Mouse (Mus musculus) kidney, embryonic 15.5 days (tissue): Measurements from ENCODE around the gene Gpr161. TPM values are rescaled to one million over a fixed set of nuclear protein-coding genes. Genes with fewer than 3 reads are reported as not detected.

Experiments
- ATAC-seq: fragments of 200-750 bp; cut with Nextera tagmentation; replicated peaks from 2 replicates; pipeline ENCODE4 v1.8.0; 2017; ENCODE audit warnings: moderate TSS enrichment; ENCODE audit not compliant: low FRiP score
- H3K27ac ChIP-seq: fragments of 300-500 bp; sonication (generic); 2 replicates; pipeline ENCODE4 v1.5.1; 2015; ENCODE audit warnings: mild to moderate bottlenecking, inconsistent platforms
- H3K27me3 ChIP-seq: fragments of 300-500 bp; sonication (generic); 2 replicates; pipeline ENCODE4 v1.6.1; 2015; ENCODE audit warnings: inconsistent platforms
- H3K36me3 ChIP-seq: fragments of 300-500 bp; sonication (generic); 2 replicates; pipeline ENCODE4 v1.6.1; 2015; ENCODE audit warnings: inconsistent platforms
- H3K4me1 ChIP-seq: fragments of 300-500 bp; sonication (generic); 2 replicates; pipeline ENCODE4 v1.6.1; 2015; ENCODE audit warnings: inconsistent platforms
- H3K4me2 ChIP-seq: fragments of 300-500 bp; sonication (generic); 2 replicates; pipeline ENCODE4 v1.6.1; 2015; ENCODE audit warnings: moderate library complexity, mild to moderate bottlenecking, inconsistent platforms
- H3K4me3 ChIP-seq: fragments of 300-500 bp; sonication (generic); replicated peaks from 2 replicates; pipeline ENCODE4 v1.5.1; 2015; ENCODE audit warnings: mild to moderate bottlenecking, inconsistent platforms
- H3K9ac ChIP-seq: fragments of 300-500 bp; sonication (generic); 2 replicates; pipeline ENCODE4 v1.6.1; 2015; ENCODE audit warnings: mild to moderate bottlenecking, inconsistent platforms
- H3K9me3 ChIP-seq: fragments of 300-500 bp; sonication (generic); replicated peaks from 2 replicates; pipeline ENCODE4 v1.6.1; 2016; ENCODE audit warnings: inconsistent platforms
- WGBS: fragments of 180-500 bp; shearing (Covaris S2); methylation state at CpG from one replicate; pipeline ENCODE4 v1.1.7; 2015; ENCODE audit warnings: mixed read lengths; 5-methylcytosine and 5-hydroxymethylcytosine counted together
- polyA plus RNA-seq: library from polyadenylated mRNA; unstranded; fragments of >200 nt; fragmentation: Nextera tagmentation; extraction: Ambion mirVana; gene quantifications from 2 replicates; pipeline ENCODE4 v1.2.1, GENCODE M21; 2015

Gene Gpr161
- polyA plus RNA-seq, 1 experiment from 2014 or later = 1.5 TPM

DNA sequence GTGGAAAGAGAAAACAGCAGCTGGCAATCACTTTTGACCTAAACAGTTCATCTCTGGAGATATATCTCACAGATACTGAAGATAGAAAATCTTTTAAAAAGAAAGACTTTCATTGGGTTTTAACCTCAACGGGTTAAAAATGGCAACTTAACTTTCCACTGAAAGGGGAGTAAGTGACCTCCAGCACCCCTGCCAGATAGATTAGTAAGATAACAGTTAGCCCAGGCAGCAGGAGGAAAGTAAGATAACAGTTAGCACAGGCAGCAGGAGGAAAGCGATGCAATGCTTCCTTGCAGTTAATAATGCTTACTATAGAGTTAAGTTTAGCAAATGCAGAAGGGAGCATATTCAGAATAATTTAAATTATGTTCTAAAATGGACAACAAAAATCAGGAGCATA, 60.8 kb downstream of the Gpr161 start:
- Histone ChIP-seq H3K27me3 (no peaks in the 10 kb centered on the region), H3K36me3 (no peaks in the 10 kb centered on the region), H3K4me1 (no peaks in the 10 kb centered on the region), H3K4me3 (no peak overlapping the region), H3K27ac (no peak overlapping the region), H3K4me2 (no peak overlapping the region), H3K9me3 (no peaks in the 10 kb centered on the region), H3K9ac (no peak overlapping the region)
- no peak for ATAC-seq
- 19% methylated on average over 2 of the region's 2 CpGs for WGBS

DNA sequence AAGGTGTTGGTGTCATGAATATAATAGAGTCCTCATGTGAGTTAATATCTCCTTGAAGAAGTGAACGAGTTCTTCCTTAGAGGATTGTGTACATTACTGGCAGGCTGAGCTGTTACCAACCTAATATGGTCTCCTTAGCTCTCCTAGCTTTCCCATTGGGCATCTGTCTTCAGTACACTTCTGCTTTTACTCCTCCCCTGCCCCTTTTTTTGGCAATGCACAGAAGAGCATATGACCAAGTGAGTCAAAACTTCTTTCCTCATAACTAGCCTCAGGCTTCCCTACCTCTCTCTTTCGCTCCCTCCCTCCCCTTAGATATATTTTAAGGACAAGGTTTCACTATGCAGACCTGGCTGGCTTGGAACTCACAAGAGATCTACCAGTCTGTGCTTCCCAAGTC, 67.7 kb downstream of the Gpr161 start:
- Histone ChIP-seq H3K9ac (no peak overlapping the region), H3K4me2 (no peak overlapping the region), H3K27me3 (no peaks in the 10 kb centered on the region), H3K4me1 (no peaks in the 10 kb centered on the region), H3K9me3 (no peaks in the 10 kb centered on the region), H3K27ac (no peak overlapping the region), H3K36me3 (peaks cover 9% of the 10 kb centered on the region; the same call in 1 of the 2 replicates), H3K4me3 (no peak overlapping the region)
- ATAC-seq = no peak
- WGBS = 87% methylated on average over 2 of the region's 2 CpGs

DNA sequence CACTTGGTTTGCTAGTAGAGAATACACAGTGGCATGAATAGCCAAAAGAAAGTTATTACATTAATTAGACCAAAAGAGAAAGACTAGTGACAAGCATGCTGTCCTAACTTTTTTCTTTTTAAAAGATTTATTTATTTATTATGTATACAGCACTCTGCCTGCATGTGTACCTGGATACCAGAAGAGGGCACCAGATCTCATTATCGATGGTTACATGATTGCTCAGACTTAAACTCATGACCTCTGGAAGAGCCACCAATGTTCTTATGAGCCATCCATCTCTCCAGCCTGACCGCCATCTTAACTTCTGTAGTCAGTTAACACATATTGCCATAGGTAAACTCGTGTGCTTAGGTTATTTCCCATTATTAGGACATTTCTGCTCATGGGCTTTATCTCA, 69.5 kb downstream of the Gpr161 start:
- no peak overlapping the region for H3K4me3 ChIP-seq

DNA sequence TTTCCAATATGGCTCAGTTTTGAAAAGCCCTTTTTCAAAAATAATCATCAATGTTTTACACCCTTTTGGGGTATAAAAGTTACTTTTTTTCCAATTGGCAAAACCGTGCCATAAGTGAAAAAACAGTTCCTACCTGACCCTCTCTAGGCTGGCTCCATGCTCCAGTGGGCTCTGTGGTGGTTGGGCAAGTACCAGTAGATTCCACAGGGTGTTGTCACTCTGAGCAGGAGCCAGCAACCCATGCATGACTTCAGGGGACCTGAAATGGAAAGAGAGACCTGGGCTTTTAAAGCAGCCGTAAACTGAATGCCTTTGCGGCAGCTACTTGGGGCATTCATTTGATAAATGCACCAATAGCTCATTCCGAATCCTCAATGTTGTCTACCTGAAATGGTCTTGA, 75.4 kb downstream of the Gpr161 start:
- WGBS = 72% methylated on average over 4 of the region's 4 CpGs
- Histone ChIP-seq H3K4me1 (no peaks in the 10 kb centered on the region), H3K4me3 (no peak overlapping the region), H3K27ac (no peak overlapping the region), H3K27me3 (no peaks in the 10 kb centered on the region), H3K9ac (no peak overlapping the region), H3K36me3 (0 out of 2 replicates have a peak, but pooled peaks cover 5% of the 10 kb centered on the region), H3K4me2 (no peak overlapping the region), H3K9me3 (no peaks in the 10 kb centered on the region)
- ATAC-seq = peak; percentile 88

More for the DNA sequence above, 69.5 kb downstream of the Gpr161 start:
- no peaks in the 10 kb centered on the region for H3K9me3 ChIP-seq
- no peak overlapping the region for H3K27ac ChIP-seq
- WGBS = 96% methylated on average over 3 of the region's 3 CpGs
- no peak overlapping the region for H3K9ac ChIP-seq
- no peaks in the 10 kb centered on the region for H3K4me1 ChIP-seq
- H3K36me3 ChIP-seq = peaks cover 9% of the 10 kb centered on the region; the same call in 1 of the 2 replicates
- H3K4me2 ChIP-seq = no peak overlapping the region
- ATAC-seq = no peak
- no peaks in the 10 kb centered on the region for H3K27me3 ChIP-seq

DNA sequence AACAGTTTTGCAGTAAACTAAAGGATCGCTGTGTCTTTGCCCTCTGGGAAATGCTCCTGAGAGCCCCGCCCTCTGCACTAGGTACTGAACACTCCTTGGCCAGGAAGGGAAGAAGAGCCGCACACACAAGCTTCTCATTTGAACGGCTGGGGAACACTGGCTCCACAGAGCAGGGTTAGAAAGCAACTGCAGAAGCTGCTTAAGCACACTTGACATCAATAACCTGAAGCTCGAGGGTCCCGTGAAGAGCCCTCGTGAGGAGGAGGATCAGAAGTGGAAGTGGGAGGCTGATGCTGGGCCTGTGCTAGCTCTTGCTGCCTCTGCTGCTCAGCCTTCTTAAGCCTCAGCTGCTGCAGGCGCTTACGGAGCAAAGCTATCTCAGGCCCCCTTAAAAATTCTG, 78.2 kb downstream of the Gpr161 start:
- H3K36me3 ChIP-seq = no peaks in the 10 kb centered on the region
- no peak overlapping the region for H3K4me3 ChIP-seq
- no peaks in the 10 kb centered on the region for H3K9me3 ChIP-seq
- WGBS = 68% methylated on average over 9 of the region's 9 CpGs
- H3K27ac ChIP-seq = no peak overlapping the region
- H3K4me1 ChIP-seq = no peaks in the 10 kb centered on the region
- H3K27me3 ChIP-seq = no peaks in the 10 kb centered on the region
- H3K9ac ChIP-seq = no peak overlapping the region
- ATAC-seq = no peak
- H3K4me2 ChIP-seq = no peak overlapping the region

Other genes starting within 250 kb of the Gpr161 start
- gene Tbx19, start 135.0 kb upstream of the Gpr161 start, polyA plus RNA-seq = 0.10 and 0.23 TPM in 2 replicates
- gene Sft2d2, start 101.4 kb upstream of the Gpr161 start, polyA plus RNA-seq = 22.8 and 23.5 TPM in 2 replicates
- gene Tiprl, start 58.8 kb upstream of the Gpr161 start, polyA plus RNA-seq = 99.3 and 104 TPM in 2 replicates
- gene Dcaf6, start 164.7 kb downstream of the Gpr161 start, polyA plus RNA-seq = 15.6 and 18.1 TPM in 2 replicates
- 258 and 309 TPM in 2 replicates for gene Mpc2, start 164.8 kb downstream of the Gpr161 start, polyA plus RNA-seq
- gene Adcy10, start 189.4 kb downstream of the Gpr161 start, polyA plus RNA-seq = 0.23 and 0.31 TPM in 2 replicates